Mouse (Mus musculus) kidney, adult 2 months (tissue): ENCODE measurements around the gene Cep95. TPM values are rescaled to one million over a fixed set of nuclear protein-coding genes. Genes with fewer than 3 reads are reported as not detected.
A peak's percentile ranks its signal among the peaks of the same experiment; 100 is the strongest.
"Not testable (repeated sequence)": the region's sequence is repeated elsewhere in the genome, so short reads cannot be mapped to it uniquely, and the experiment has no call there.

Experiments
- DNase-seq: peaks from one replicate; pipeline ENCODE4 v3.0.0; 2021
- H3K27ac ChIP-seq: fragments of 200-500 bp; 2 replicates; pipeline ENCODE4 v1.5.1; 2012; ENCODE audit warnings: low read depth, low read length, control low read depth, inconsistent platforms; ENCODE audit not compliant: insufficient read depth
- H3K27me3 ChIP-seq: fragments of 200-500 bp; replicated peaks from 2 replicates; pipeline ENCODE4 v1.6.1; 2012; ENCODE audit warnings: mild to moderate bottlenecking, moderate library complexity, low read length, inconsistent platforms; ENCODE audit not compliant: control insufficient read depth, insufficient read depth
- H3K36me3 ChIP-seq: fragments of 200-500 bp; 2 replicates; pipeline ENCODE4 v1.6.1; 2012; ENCODE audit warnings: mild to moderate bottlenecking, moderate library complexity, low read length, inconsistent platforms; ENCODE audit not compliant: control insufficient read depth, insufficient read depth
- H3K4me1 ChIP-seq: fragments of 200-500 bp; 2 replicates; pipeline ENCODE4 v1.6.1; 2011; ENCODE audit warnings: low read length; ENCODE audit not compliant: control insufficient read depth, insufficient read depth
- H3K4me3 ChIP-seq: fragments of 200-500 bp; 2 replicates; pipeline ENCODE4 v1.5.1; 2011; ENCODE audit warnings: mild to moderate bottlenecking, low read depth, low read length, control low read depth; ENCODE audit not compliant: insufficient read depth
- CTCF ChIP-seq: fragments of 200-500 bp; conservative IDR thresholded peaks from 2 replicates; pipeline ENCODE4 v1.5.1; 2011; ENCODE audit warnings: low read depth, mild to moderate bottlenecking, control low read depth, low read length, moderate library complexity, mixed read lengths; ENCODE audit not compliant: insufficient read depth, insufficient read length
- POLR2A ChIP-seq: fragments of 200-500 bp; IDR thresholded peaks from one replicate; pipeline ENCODE4 v1.6.1; 2011; ENCODE audit warnings: low read depth, low read length, control low read depth
- WGBS: fragments of 180-500 bp; shearing (Covaris S2); methylation state at CpG from one replicate; pipeline ENCODE4 v1.1.7; 2018; 5-methylcytosine and 5-hydroxymethylcytosine counted together
- polyA plus RNA-seq: library from polyadenylated mRNA; depleted of rRNA; stranded (reverse); fragments of >200 nt; gene quantifications from 2 replicates; pipeline ENCODE4 v1.2.3, GENCODE M21; 2012; rRNA removed

Cep95 gene
- 2.2 and 3.6 TPM in 2 replicates for polyA plus RNA-seq

GRCm38 (mm10) chr11:106788775-106789459, at the start of gene Cep95, which contains the start of gene Ddx5:
Gene Cep95, plus strand, starts transcription at chr11:106789252.
Gene Ddx5, minus strand, starts transcription at chr11:106789185.
- Histone ChIP-seq H3K4me3 (peak within 1 kb of the TSS; percentile 66), H3K4me1 (peaks cover 5% of the 10 kb centered on the region; the same call in 1 of the 2 replicates), H3K27me3 (no peaks in the 10 kb centered on the region), H3K36me3 (peaks cover 18% of the 10 kb centered on the region), H3K27ac (peak within 1 kb of the TSS; percentile 97)
- DNase-seq, result peak; percentile 99
- WGBS, result under 1% methylated on average over 58 of the region's 58 CpGs
- TF ChIP-seq CTCF (no peak), POLR2A (peak; percentile 72)

- 89% methylated on average over 7 of the region's 8 CpGs for WGBS
- H3K4me1 ChIP-seq, DNase-seq: not testable (repeated sequence)
These were observed 48.3 kb upstream of the Cep95 start for GRCm38 (mm10) chr11:106740724-106741123.

DNA sequence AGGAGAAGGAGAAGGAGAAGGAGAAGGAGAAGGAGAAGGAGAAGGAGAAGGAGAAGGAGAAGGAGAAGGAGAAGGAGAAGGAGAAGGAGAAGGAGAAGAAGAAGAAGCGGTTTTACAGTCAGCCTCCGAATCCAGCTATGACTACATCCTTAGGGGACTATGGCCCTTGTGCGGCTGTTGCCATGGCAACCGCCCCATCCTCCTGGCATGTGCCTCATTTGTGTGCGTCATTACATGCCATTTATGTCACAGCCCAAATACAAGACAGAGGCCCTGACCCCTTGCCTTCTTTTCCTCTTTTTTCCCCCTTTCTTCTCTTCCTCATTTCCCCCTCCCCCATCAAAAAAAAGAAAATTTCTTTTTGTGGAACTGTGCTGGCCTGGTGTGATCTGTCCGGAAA, 47.8 kb upstream of the Cep95 start:
- Histone ChIP-seq H3K27me3 (no peaks in the 10 kb centered on the region), H3K36me3 (no peaks in the 10 kb centered on the region), H3K4me1 (no peaks in the 10 kb centered on the region; the same call in 1 of the 2 replicates), H3K27ac (no peak overlapping the region), H3K4me3 (no peak overlapping the region)
- 77% methylated on average over 6 of the region's 6 CpGs for WGBS
- no peak for DNase-seq
- TF ChIP-seq POLR2A, result no peak
- no peak for TF ChIP-seq CTCF

More at GRCm38 (mm10) chr11:106740724-106741123, 48.3 kb upstream of the Cep95 start:
- not testable (repeated sequence) for H3K27ac ChIP-seq, H3K4me3 ChIP-seq, H3K36me3 ChIP-seq, H3K27me3 ChIP-seq

DNA sequence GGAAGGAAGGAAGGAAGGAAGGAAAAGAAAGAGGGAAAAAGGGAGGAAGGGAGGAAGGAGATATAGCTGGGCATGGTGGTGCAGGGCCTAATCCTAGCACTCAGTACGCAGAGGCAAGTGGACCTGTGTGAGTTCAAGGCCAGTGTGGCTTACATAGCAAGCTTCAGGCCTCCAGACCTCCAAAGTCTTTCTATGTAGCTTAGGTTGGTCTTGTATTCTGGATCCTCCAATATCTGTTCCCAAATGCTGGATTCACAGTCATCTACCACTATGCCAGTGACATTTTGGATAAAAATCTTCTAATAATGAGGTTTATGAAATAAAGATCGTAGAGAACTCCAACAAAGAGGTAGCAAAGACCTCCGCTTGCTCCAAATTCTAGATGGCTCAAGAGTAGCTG, 47.2 kb upstream of the Cep95 start:
- WGBS, result 94% methylated on average over 3 of the region's 3 CpGs
- Histone ChIP-seq H3K4me3 (no peak overlapping the region), H3K36me3 (no peaks in the 10 kb centered on the region), H3K27ac (no peak overlapping the region), H3K27me3 (no peaks in the 10 kb centered on the region), H3K4me1 (no peaks in the 10 kb centered on the region; the same call in 1 of the 2 replicates)
- no peak for DNase-seq
- TF ChIP-seq CTCF, result no peak
- no peak for TF ChIP-seq POLR2A

GRCm38 (mm10) chr11:106742388-106742841, 46.6 kb upstream of the Cep95 start:
- DNase-seq, result no peak
- WGBS, result 42% methylated on average over 6 of the region's 6 CpGs

DNA sequence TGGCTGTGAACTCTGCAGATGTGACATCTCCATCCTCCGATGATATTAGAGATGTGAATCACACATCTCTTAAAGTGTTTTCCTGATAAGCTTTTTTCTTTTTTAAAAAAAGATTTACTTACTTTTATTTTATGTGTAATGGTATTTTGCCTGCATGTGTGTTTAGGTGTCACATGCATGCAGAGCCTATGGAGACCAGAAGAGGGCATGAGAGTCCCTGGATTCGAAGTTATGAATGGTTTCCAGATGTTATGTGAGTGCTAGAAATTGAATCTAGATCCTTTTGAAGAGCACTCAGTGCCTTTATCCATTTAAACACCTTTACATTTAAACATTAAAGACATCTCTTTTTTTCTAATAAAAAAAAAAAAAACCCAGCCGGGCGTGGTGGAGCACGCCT, 44.1 kb upstream of the Cep95 start:
- peak; percentile 17; the same call in 1 of the 2 replicates for TF ChIP-seq CTCF
- no peak for TF ChIP-seq POLR2A
- no peaks in the 10 kb centered on the region for H3K4me1 ChIP-seq
- 95% methylated on average over 5 of the region's 5 CpGs for WGBS

More at GRCm38 (mm10) chr11:106742388-106742841, 46.6 kb upstream of the Cep95 start:
- Histone ChIP-seq H3K4me1 (no peaks in the 10 kb centered on the region; the same call in 1 of the 2 replicates), H3K4me3 (no peak overlapping the region), H3K27me3 (no peaks in the 10 kb centered on the region), H3K36me3 (no peaks in the 10 kb centered on the region), H3K27ac (no peak overlapping the region)
- TF ChIP-seq POLR2A, result no peak
- TF ChIP-seq CTCF, result no peak

DNA sequence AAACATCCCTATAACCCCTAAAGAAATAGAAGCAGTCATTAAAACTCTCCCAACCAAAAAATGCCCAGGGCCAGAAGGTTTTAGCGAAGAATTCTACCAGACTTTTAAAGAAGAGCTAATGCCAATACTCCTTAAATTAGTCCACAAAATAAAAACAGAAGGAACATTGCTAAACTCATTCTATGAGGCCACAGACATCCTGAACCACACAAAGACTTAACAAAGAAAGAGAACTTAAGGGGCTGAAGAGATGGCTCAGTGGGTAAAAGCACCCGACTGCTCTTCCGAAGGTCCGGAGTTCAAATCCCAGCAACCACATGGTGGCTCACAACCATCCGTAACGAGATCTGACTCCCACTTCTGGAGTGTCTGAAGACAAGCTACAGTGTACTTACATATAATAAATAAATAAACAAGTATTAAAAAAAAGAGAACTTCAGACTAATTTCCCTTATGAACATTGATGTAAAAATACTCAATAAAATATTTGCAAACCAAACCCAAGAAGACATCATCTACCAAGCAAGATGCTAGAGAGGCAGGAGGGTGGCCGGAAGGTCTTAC, 39.4 kb upstream of the Cep95 start:
- DNase-seq, H3K36me3 ChIP-seq, H3K27ac ChIP-seq, H3K27me3 ChIP-seq, H3K4me3 ChIP-seq, H3K4me1 ChIP-seq: not testable (repeated sequence)
- WGBS, result 94% methylated on average over 7 of the region's 7 CpGs

More for the DNA sequence above, 44.1 kb upstream of the Cep95 start:
- no peak overlapping the region for H3K27ac ChIP-seq
- no peaks in the 10 kb centered on the region for H3K36me3 ChIP-seq
- no peaks in the 10 kb centered on the region for H3K27me3 ChIP-seq
- no peak for DNase-seq
- no peak overlapping the region for H3K4me3 ChIP-seq
